Mouse (Mus musculus): ENCODE data around the gene Zfp128.
"Not testable (repeated sequence)": the region's sequence is repeated elsewhere in the genome, so short reads cannot be mapped to it uniquely, and the experiment has no call there.

The Zfp128 gene

DNA sequence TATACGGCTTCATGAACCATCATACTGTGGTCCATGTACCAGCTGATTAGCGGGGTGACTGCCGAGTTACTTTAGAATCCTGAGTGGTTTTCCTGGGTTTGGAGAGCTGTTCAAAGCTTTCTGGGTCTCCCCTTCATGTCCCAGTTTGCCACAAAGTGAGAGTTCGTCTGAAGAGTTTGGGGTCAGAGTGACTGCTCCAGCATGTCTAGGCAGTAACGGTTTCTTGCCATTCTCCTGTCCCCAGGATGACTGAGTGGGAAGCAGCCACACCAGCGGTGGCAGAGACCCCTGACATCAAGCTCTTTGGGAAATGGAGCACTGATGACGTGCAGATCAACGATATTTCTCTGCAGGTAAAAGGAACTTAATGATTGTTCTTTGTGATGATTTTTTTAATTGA lies 41.8 kb downstream of the Zfp128 start:
- no peak for DNase-seq

DNA sequence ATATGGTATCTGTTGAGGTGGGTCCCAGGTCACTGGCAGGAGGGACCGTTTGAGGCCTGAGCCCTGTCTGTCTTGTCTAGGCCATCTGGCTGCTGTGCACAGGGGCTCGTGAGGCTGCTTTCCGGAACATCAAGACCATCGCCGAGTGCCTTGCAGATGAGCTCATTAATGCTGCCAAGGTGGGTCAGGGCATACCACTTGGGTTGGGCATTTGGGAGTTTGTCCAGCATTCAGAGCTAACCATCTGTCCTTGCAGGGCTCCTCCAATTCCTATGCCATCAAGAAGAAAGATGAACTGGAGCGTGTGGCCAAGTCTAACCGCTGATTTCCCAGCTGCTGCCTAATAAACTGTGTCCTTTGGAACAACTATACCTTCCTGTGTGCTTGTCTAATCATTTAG lies 45.3 kb downstream of the Zfp128 start:
- DNase-seq, result no peak

- DNase-seq, result peak; percentile 70 to 71
Measured at GRCm38 (mm10) chr7:12927191-12927680, 46.3 kb downstream of the Zfp128 start, which contains the start of gene Rnf225. TSS of gene Rnf225 (plus strand) at chr7:12927416.

GRCm38 (mm10) chr7:12927693-12928589 lies 47.0 kb downstream of the Zfp128 start:
- DNase-seq, result no peak

DNA sequence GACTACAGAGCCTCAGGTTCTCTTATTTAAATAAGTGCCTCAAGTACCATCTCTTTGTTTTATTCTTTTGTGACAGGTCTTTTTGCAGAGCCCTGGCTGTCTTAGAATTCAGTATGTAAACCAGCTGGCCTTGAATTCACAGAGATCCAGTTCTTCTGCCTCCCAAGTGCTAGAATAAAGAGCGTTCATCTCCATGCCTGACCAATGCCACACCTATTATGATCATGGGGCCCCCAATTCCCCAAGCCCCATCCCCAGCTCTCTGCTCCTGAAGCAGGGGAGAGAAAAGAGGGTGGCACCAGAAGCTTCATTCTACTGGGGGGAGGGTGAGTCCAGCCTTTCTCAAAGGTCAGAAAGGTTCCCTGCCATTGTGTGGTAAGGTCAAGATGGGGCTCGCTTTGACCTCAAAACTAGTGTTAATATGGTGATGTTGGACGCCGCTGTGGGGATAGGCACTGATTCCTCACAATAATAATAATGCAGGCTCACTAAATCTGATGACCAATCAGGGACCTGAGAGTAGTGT lies 52.7 kb downstream of the Zfp128 start:
- DNase-seq, result no peak

DNA sequence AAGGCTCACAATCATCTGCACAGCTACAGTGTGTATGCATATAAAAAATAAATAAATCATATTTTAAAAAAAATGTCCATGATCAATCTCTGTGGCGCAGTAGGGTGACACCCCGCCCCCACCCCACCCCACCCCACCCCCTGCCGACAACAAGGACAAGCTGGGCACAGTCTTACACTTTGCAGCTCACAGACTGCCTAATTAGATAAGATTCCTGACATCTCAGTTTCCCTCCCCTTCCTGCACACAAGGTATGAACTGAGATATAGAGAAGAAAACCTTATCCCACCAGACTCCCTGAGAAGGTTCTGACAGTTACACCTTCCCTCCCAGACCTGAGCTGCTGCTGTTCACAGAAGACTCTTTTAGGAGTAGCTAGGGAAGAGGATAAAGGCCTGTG lies 53.8 kb downstream of the Zfp128 start:
- no peak for DNase-seq

GRCm38 (mm10) chr7:12937254-12937803 lies 56.4 kb downstream of the Zfp128 start:
- not testable (repeated sequence) for DNase-seq

DNA sequence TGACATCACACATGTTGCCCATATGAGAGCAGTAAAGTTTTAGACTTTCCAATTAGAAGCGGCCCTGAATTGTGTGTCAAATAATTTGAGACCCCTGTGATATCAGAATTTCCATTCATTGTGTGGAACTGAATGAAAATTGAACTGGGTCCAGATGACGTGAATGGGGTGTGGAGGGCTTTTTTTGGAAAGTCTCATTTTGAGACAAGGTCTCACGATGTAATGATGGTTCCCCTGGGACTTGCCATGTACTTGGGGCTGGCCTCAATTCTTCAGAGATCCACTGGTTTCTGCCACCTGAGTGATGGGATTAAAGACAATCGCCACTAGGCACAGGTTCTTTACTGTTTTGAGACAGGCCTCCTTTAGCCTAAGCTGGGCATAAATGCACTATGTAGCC lies 59.6 kb downstream of the Zfp128 start:
- no peak for DNase-seq

All from kidney, postnatal 25 days (tissue).